ENCODE assay signal across 8 mouse cellular contexts in the genomic region with DNA sequence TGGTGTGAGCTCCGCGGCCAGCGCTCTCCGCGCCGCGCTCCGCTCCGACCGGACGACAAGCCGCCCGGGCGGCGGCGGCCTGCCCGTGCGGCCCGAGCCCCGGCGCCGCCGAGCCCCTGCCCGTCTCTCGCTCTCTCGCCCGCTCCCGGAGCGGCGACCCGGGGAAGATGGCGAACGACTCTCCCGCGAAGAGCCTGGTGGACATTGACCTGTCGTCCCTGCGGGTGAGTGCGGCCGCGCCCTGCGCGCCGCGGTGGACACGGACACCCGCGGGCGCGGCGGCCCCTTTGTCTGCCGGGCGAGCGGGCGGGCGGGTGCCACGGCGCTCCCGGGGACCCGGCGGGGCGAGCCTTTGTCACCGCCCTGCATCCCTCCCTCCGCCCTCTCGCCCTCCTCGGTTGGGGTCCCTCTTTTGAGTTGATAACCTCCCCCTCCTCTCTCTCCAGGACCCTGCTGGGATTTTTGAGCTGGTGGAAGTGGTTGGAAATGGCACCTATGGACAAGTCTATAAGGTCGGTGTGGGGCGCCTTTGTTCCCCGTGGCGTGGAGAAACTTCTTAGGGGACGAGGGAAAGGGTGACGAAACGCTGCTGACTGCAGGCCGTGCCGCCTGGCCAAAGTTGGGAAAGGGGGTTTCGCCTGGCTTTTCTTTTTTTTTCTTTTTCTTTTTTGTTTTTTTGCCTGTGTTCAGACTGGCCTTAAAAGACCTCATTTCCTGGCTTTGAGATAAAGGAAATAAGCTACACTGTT. TPM values are rescaled to one million over a fixed set of nuclear protein-coding genes. Genes with fewer than 3 reads are reported as not detected.
DNase-seq lines count a peak whose midpoint lies in the region; ATAC-seq lines count a peak whose summit lies in the region.

No protein-coding gene starts in this region.

- no peaks in the 10 kb centered on the region for H3K36me3 ChIP-seq in forebrain, embryonic 16.5 days (ENCODE audit: control insufficient read depth, insufficient read depth)
- H3K36me3 ChIP-seq in hindbrain, embryonic 11.5 days (ENCODE audit: control insufficient read depth, insufficient read depth, low read length) = no peaks in the 10 kb centered on the region
- H3K36me3 ChIP-seq in limb, embryonic 10.5 days = peaks cover 33% of the 10 kb centered on the region
- H3K36me3 ChIP-seq in midbrain, embryonic 14.5 days (ENCODE audit: control insufficient read depth, insufficient read depth, low read length) = peaks cover 8% of the 10 kb centered on the region; the same call in 1 of the 2 replicates
- H3K36me3 ChIP-seq in stomach, embryonic 16.5 days (ENCODE audit: control insufficient read depth, insufficient read depth, low read length) = no peaks in the 10 kb centered on the region

- no peaks in the 10 kb centered on the region for H3K27me3 ChIP-seq in forebrain, embryonic 16.5 days (replicated peaks; ENCODE audit: control insufficient read depth, insufficient read depth, low read length)
- no peaks in the 10 kb centered on the region for H3K27me3 ChIP-seq in hindbrain, embryonic 11.5 days (ENCODE audit: control insufficient read depth, insufficient read depth, low read length)
- no peaks in the 10 kb centered on the region for H3K27me3 ChIP-seq in limb, embryonic 10.5 days (ENCODE audit: low read depth, poor library complexity, severe bottlenecking)
- H3K27me3 ChIP-seq in midbrain, embryonic 14.5 days (ENCODE audit: control insufficient read depth, insufficient read depth, low read length) = no peaks in the 10 kb centered on the region
- H3K27me3 ChIP-seq in stomach, embryonic 16.5 days (ENCODE audit: control insufficient read depth, insufficient read depth, low read length) = no peaks in the 10 kb centered on the region

- H3K9ac ChIP-seq in forebrain, embryonic 16.5 days (replicated peaks; ENCODE audit: low read depth, low read length) = peak overlapping the region; percentile 100
- H3K9ac ChIP-seq in hindbrain, embryonic 11.5 days (ENCODE audit: low read depth, low read length) = peak overlapping the region; percentile 100
- H3K9ac ChIP-seq in midbrain, embryonic 14.5 days (replicated peaks; ENCODE audit: low read length) = peak overlapping the region; percentile 100
- H3K9ac ChIP-seq in stomach, embryonic 16.5 days (ENCODE audit: low read length) = peak overlapping the region; percentile 100

- peak; percentile 47 to 49 for DNase-seq in layer of hippocampus, postnatal 25 days (ENCODE audit: extremely low spot score in 1 of 2, low spot score in 1 of 2)
- no peak for DNase-seq in layer of hippocampus, adult 9-10 months (ENCODE audit: low spot score)
- DNase-seq in cerebellum, adult 11-12 months = peak; percentile 69
- DNase-seq in hindbrain, embryonic 11.5 days (ENCODE audit: low spot score) = peak; percentile 77
- DNase-seq in limb, embryonic 10.5 days (ENCODE audit: low spot score) = peak; percentile 77
- peak; percentile 77 for DNase-seq in midbrain, embryonic 14.5 days

- ATAC-seq in forebrain, embryonic 16.5 days = peak; percentile 39
- ATAC-seq in hindbrain, embryonic 11.5 days (ENCODE audit: low FRiP score) = peak; percentile 37
- peak; percentile 63 for ATAC-seq in midbrain, embryonic 14.5 days (ENCODE audit: low FRiP score, low TSS enrichment)
- peak; percentile 11; the same call in 1 of the 2 replicates for ATAC-seq in stomach, embryonic 16.5 days (ENCODE audit: insufficient read depth, low FRiP score)

- no peaks in the 10 kb centered on the region for H3K9me3 ChIP-seq in forebrain, embryonic 16.5 days (ENCODE audit: control insufficient read depth, low read length)
- no peaks in the 10 kb centered on the region for H3K9me3 ChIP-seq in hindbrain, embryonic 11.5 days (ENCODE audit: control insufficient read depth, low read length)
- H3K9me3 ChIP-seq in limb, embryonic 10.5 days (replicated peaks) = no peaks in the 10 kb centered on the region
- no peaks in the 10 kb centered on the region for H3K9me3 ChIP-seq in midbrain, embryonic 14.5 days (ENCODE audit: control insufficient read depth, low read length)
- no peaks in the 10 kb centered on the region for H3K9me3 ChIP-seq in stomach, embryonic 16.5 days (replicated peaks; ENCODE audit: control insufficient read depth, low read length)

- peak overlapping the region; percentile 97 for H3K4me3 ChIP-seq in forebrain, embryonic 16.5 days (replicated peaks; ENCODE audit: low read length)
- peak overlapping the region; percentile 97 for H3K4me3 ChIP-seq in hindbrain, embryonic 11.5 days (ENCODE audit: low read depth, low read length)
- H3K4me3 ChIP-seq in limb, embryonic 10.5 days = peak overlapping the region; percentile 96
- peak overlapping the region; percentile 97 for H3K4me3 ChIP-seq in midbrain, embryonic 14.5 days (replicated peaks; ENCODE audit: low read depth, low read length)
- H3K4me3 ChIP-seq in stomach, embryonic 16.5 days (replicated peaks; ENCODE audit: low read length) = peak overlapping the region; percentile 97

- WGBS in forebrain, embryonic 16.5 days = under 1% methylated on average over 59 of the region's 75 CpGs
- 0% methylated on average over 37 of the region's 75 CpGs for WGBS in hindbrain, embryonic 11.5 days
- WGBS in limb, embryonic 10.5 days = 3% methylated on average over 74 of the region's 75 CpGs
- WGBS in midbrain, embryonic 14.5 days = under 1% methylated on average over 64 of the region's 75 CpGs
- 0% methylated on average over 69 of the region's 75 CpGs for WGBS in stomach, embryonic 16.5 days

- peak overlapping the region; percentile 92 for H3K4me2 ChIP-seq in forebrain, embryonic 16.5 days (ENCODE audit: low read length)
- H3K4me2 ChIP-seq in hindbrain, embryonic 11.5 days (replicated peaks; ENCODE audit: low read depth, low read length) = peak overlapping the region; percentile 54
- H3K4me2 ChIP-seq in midbrain, embryonic 14.5 days (ENCODE audit: low read length) = peak overlapping the region; percentile 98
- peak overlapping the region; percentile 77 for H3K4me2 ChIP-seq in stomach, embryonic 16.5 days (ENCODE audit: low read depth, low read length)

- H3K27ac ChIP-seq in forebrain, embryonic 16.5 days (ENCODE audit: low read length) = peak overlapping the region; percentile 100
- peak overlapping the region; percentile 100 for H3K27ac ChIP-seq in hindbrain, embryonic 11.5 days (ENCODE audit: low read depth, low read length)
- H3K27ac ChIP-seq in limb, embryonic 10.5 days = peak overlapping the region; percentile 100
- peak overlapping the region; percentile 100 for H3K27ac ChIP-seq in midbrain, embryonic 14.5 days (replicated peaks; ENCODE audit: low read depth, low read length)
- H3K27ac ChIP-seq in stomach, embryonic 16.5 days (ENCODE audit: low read length) = peak overlapping the region; percentile 98

- H3K4me1 ChIP-seq in forebrain, embryonic 16.5 days (replicated peaks; ENCODE audit: control insufficient read depth, insufficient read depth, low read length) = peaks cover 43% of the 10 kb centered on the region
- peaks cover 7% of the 10 kb centered on the region for H3K4me1 ChIP-seq in hindbrain, embryonic 11.5 days (replicated peaks; ENCODE audit: control insufficient read depth, insufficient read depth, low read length)
- peaks cover 52% of the 10 kb centered on the region for H3K4me1 ChIP-seq in limb, embryonic 10.5 days
- peaks cover 47% of the 10 kb centered on the region for H3K4me1 ChIP-seq in midbrain, embryonic 14.5 days (ENCODE audit: control insufficient read depth, insufficient read depth, low read length)
- peaks cover 40% of the 10 kb centered on the region for H3K4me1 ChIP-seq in stomach, embryonic 16.5 days (ENCODE audit: control insufficient read depth, insufficient read depth, low read length)

RNA-seq across cellular contexts. Expression of a gene that starts 0.5 kb away (rescaled TPM):
- total RNA-seq in layer of hippocampus, postnatal 25 days (2021) = 100 to 1,000 TPM; 154 to 180 TPM
- polyA plus RNA-seq in forebrain, embryonic 16.5 days (2015; fragmentation: Nextera tagmentation; extraction: Ambion mirVana) = 38.5 and 49.5 TPM in 2 replicates
- 42.3 and 68.2 TPM in 2 replicates for polyA plus RNA-seq in hindbrain, embryonic 11.5 days (2014; fragmentation: Nextera tagmentation; extraction: Ambion mirVana)
- 33.8 and 45.4 TPM in 2 replicates for polyA plus RNA-seq in limb, embryonic 10.5 days (2016; fragmentation: Nextera tagmentation; extraction: Ambion mirVana)
- polyA plus RNA-seq in midbrain, embryonic 14.5 days (2014; fragmentation: Nextera tagmentation; extraction: Ambion mirVana) = 48.9 and 56.7 TPM in 2 replicates
- polyA plus RNA-seq in stomach, embryonic 16.5 days (2015; fragmentation: Nextera tagmentation; extraction: Ambion mirVana) = 15.3 and 16.2 TPM in 2 replicates

Comparison
In these comparisons a context has a peak if more than half of its experiments do, and no peak if none do; other contexts are left out.
1. ATAC-seq: peak in every context shown above with its lines; median percentile 63 in midbrain, embryonic 14.5 days; 39 in forebrain, embryonic 16.5 days; 37 in hindbrain, embryonic 11.5 days; 11 in stomach, embryonic 16.5 days.